Mouse (Mus musculus): Measurements from ENCODE around the gene Gda.

- TF ChIP-seq POLR2A (IDR thresholded peaks at IDR 0.05; ENCODE audit: low read depth, low read length), result no peak
- no peak for TF ChIP-seq CTCF (IDR thresholded peaks at IDR 0.05; ENCODE audit: borderline replicate concordance, insufficient read depth, low read length)
These were observed 49.5 kb downstream of the Gda start for GRCm38 (mm10) chr19:21423731-21424130.

Data from embryonic fibroblast, embryonic 13.5 days (primary cell).